Mouse (Mus musculus): ENCODE data around the gene Psmc6. TPM values are rescaled to one million over a fixed set of nuclear protein-coding genes. Genes with fewer than 3 reads are reported as not detected.

Psmc6 gene
- total RNA-seq, 2 experiments from 2014 or later: 96.8 to 106 TPM

DNA sequence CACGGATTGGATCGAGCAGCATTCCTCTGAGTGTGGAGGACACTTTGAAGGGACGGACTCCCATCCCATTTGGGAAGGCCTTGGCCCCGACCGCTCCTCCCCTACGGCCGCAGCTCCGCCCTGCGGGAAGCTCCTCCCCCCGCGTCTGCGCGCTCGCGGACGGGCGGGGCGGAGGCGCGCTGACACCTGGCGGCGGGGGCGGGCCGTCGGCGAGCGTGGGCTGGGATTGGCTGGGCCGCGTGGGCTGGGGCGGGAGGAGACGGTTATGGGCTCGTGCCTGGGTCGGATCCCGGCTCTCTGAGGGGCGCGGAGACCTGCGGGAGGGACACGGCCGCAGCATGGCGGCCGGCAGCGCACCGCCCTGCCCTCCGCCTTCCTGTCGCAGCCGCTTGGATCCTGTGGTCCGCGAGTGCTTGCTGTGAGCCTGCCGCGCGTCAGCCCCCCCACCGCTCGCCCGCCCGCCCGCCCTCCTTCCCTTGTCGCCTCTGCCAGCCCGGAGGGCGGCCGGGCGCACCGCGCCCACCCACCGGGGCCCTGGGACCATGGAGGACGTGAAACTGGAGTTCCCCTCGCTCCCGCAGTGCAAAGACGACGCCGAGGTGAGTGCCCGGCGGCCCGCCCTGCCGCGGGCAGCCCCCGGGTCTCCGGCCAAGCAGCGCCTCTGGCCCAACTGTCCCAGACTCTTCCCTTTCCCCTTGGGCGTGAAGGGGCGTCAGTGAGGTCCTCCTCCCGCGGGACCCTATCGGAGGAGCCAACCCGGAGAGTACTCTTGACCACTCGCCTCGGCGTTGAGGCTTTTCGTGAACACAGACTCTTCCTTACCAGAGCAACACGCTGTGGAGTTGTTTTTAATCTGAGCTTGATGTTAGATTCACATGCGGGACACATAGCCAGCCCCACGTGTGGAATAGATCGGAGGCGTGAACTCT lies 21.6 kb downstream of the Psmc6 start, which contains the start of gene Styx:
Gene Styx (plus strand): TSS at position 163 of the 929 bp plus-strand sequence.
- DNase-seq: peak; percentile 94 to 95

- DNase-seq: peak in 1 of 2 experiments; percentile 18
Observed at GRCm38 (mm10) chr14:45364211-45365195, 34.9 kb downstream of the Psmc6 start.

DNA sequence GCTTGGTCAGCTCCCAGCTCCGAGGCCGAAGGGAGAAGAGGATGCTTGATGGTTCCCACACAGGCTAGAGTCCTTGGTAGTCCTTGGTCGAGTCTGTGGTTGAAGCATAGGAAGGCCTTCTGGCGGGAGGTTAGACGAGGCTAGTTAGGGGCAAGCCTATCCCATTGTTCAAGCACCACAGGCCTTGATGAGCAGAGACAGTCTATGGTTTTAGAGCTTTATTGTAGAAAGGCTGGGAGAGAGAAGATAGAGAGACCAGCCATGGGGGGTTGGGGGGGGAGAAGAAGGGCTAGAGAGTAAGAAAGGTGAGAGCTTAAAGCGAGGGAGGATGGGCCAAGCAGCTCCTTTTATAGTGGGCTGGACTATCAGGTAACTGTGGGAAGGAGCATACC lies 35.6 kb downstream of the Psmc6 start:
- no peak for DNase-seq

- DNase-seq: no peak
Observed at GRCm38 (mm10) chr14:45378771-45379170, 49.2 kb downstream of the Psmc6 start.

DNA sequence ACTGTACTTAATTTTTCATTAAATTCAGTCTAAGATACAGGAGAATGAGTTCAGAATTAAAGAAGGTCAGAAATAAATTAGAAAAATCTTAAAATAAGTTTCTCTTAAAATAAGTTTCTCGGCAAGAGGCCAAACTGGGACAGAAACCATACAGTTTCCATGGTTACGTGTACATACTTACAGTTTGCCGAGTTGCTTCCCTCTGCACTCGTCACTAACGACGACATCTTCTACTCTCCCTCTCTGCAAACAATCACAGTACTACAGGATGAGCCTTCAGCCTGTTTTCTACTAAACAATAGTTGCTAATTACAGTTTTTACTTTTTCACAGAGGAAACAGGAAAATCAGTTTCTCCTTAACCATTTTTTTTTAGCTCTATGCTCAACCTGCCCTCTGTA lies 51.2 kb downstream of the Psmc6 start:
- no peak for DNase-seq

GRCm38 (mm10) chr14:45382912-45383311 lies 53.3 kb downstream of the Psmc6 start:
- DNase-seq: no peak

DNA sequence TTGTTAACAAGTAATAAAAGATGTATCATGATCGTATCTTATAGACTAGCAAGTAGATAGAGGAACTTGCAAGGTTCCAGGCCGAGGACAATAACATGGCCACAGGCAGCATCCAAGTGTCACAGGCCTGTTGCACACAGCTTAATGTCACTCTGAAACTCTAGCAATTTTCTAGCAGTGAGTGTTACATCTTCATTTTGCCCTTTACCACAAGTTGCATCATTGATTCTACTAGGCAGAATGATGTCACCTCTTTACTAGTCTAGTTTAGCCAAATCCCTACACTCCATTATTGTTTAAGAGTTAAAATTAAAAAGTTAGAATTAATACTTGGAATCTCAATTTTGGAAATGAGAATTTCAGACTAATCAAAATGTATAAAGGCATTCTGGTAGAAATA lies 56.0 kb downstream of the Psmc6 start:
- DNase-seq: no peak

DNA sequence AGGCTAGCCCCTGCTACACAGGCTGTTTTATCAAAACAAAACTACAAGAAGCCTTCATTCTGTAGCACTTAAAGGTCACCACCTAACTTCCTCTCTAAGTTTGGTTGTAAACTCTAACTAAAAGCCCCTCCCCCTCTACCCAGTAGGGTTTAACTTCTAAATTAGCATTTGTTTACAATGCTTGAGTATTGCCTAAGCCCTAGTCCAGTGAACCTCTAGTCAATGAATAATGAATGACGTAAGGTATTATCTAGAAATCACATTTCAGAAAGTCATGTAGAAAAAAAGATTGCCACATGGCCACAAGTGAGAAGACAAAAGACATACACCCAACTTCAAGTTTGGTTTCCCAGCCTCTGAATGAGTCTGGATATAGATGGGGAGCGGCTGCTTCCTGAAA lies 57.9 kb downstream of the Psmc6 start:
- DNase-seq: no peak

- peak; percentile 87 for DNase-seq
Observed at GRCm38 (mm10) chr14:45388345-45389181, 59.0 kb downstream of the Psmc6 start.

DNA sequence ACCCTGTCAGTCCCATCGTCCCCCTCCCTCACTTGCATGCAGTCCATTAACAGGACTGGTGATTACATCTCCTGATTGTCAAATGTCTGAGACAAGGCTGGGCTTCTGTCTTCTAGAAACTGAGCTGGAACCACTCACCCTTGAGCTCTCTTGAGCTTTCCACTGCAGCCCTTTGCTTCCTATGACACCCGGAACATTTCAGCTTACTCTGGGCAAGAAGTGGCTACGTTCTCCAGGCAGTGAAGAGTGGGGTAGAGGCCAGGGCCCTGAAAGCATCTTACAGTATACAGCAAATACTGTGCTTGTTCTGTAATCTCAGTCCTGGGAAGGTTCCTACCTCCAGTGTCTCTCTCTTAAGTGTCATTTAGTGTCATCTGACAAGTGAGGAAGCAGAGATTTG lies 59.6 kb downstream of the Psmc6 start:
- DNase-seq: no peak

Other genes with a start within 250 kb of the Psmc6 start
- gene Gpr137c, start 110.1 kb upstream of the Psmc6 start, total RNA-seq (2021): 10 to 100 TPM; 21.0 to 21.7 TPM
- 10 to 100 TPM; 56.6 to 59.7 TPM for gene Txndc16, start 109.5 kb upstream of the Psmc6 start, total RNA-seq (2021)
- 10 to 100 TPM; 34.1 to 34.9 TPM for gene Ero1l, start 11.0 kb upstream of the Psmc6 start, total RNA-seq (2021)
- 10 to 100 TPM; 19.5 to 22.4 TPM for gene Styx, start 21.3 kb downstream of the Psmc6 start, total RNA-seq (2021)
- gene Gnpnat1, start 75.1 kb downstream of the Psmc6 start, total RNA-seq (2021): 10 to 100 TPM; 18.9 to 19.2 TPM
- 100 to 1,000 TPM; 104 to 109 TPM for gene Fermt2, start 200.3 kb downstream of the Psmc6 start, total RNA-seq (2021)